Mouse (Mus musculus) forebrain, postnatal 0 days (tissue): ENCODE data around the gene Zfp988. TPM values are rescaled to one million over a fixed set of nuclear protein-coding genes. Genes with fewer than 3 reads are reported as not detected.

Experiments
- polyA plus RNA-seq: library from polyadenylated mRNA; unstranded; fragments of >200 nt; fragmentation: Nextera tagmentation; extraction: Ambion mirVana; gene quantifications from 2 replicates; pipeline ENCODE4 v1.2.1, GENCODE M21; 2015
- total RNA-seq: library from RNA; depleted of rRNA; stranded (reverse); fragments of >200 nt; gene quantifications from 2 replicates; pipeline ENCODE4 v1.2.3, GENCODE M21; 2014; rRNA removed

The Zfp988 gene
- total and polyA plus RNA-seq, 2 experiments from 2014 or later = not detected

Other genes with a start within 250 kb of the Zfp988 start
- gene Zfp991, start 173.6 kb upstream of the Zfp988 start, total RNA-seq = 6.2 and 7.9 TPM in 2 replicates
- gene Zfp991, start 173.6 kb upstream of the Zfp988 start, polyA plus RNA-seq = 3.5 and 3.8 TPM in 2 replicates
- 0.31 TPM in 1 of 2 replicates, not detected in the other for gene Zfp978, start 55.6 kb downstream of the Zfp988 start, total RNA-seq
- not detected in 2 replicates for gene Zfp978, start 55.6 kb downstream of the Zfp988 start, polyA plus RNA-seq
- 3.1 and 6.4 TPM in 2 replicates for gene Zfp982, start 186.7 kb downstream of the Zfp988 start, total RNA-seq
- gene Zfp982, start 186.7 kb downstream of the Zfp988 start, polyA plus RNA-seq = 1.4 and 2.2 TPM in 2 replicates
- 0.69 and 1.8 TPM in 2 replicates for gene Gm16503, start 234.5 kb downstream of the Zfp988 start, total RNA-seq
- 0.08 and 0.28 TPM in 2 replicates for gene Gm16503, start 234.5 kb downstream of the Zfp988 start, polyA plus RNA-seq
- gene Zfp985, start 247.6 kb downstream of the Zfp988 start, total RNA-seq = 0.38 TPM in 1 of 2 replicates, not detected in the other
- 0.10 TPM in 1 of 2 replicates, not detected in the other for gene Zfp985, start 247.6 kb downstream of the Zfp988 start, polyA plus RNA-seq